Mouse (Mus musculus) kidney, postnatal 25 days (tissue): ENCODE measurements around the gene Tgif1.

Source experiments
- DNase-seq, 2 experiments: peaks; one replicate each; pipeline ENCODE4 v3.0.0; 2021; ENCODE audit warnings: mixed read lengths in 2 of 2

The Tgif1 gene

DNA sequence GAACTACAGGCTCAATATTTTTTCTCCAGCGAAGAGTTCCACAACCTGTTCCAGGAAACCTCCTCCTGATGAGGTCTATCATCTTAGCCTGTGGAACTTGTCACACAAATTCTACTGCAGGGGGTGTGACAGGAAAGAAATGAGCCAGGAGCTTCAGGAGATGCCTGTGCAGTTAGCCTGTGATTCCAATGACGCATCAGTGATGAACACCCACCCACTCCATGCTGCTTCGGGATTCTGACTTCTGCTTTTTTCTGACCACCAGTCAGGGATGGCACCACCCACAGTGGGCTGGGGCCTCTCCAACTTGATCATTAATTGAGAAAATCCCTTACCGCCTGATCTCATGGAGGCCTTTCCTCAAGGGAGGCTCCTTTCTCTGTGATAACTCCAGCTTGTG lies 54.1 kb downstream of the Tgif1 start:
- DNase-seq: no peak

DNA sequence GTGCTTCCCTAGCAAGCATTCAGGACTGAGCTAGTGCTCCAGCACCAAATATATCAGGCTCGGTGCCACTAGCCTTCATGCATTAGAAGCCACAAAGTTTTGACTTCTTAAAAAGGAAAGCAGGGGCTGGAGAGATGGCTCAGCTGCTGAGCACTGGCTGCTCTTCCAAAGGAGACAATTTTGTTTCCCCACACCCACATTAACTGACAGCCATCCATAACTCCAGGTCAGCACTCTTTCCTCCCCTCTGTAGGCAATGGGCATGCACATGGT lies 55.6 kb downstream of the Tgif1 start:
- no peak for DNase-seq

DNA sequence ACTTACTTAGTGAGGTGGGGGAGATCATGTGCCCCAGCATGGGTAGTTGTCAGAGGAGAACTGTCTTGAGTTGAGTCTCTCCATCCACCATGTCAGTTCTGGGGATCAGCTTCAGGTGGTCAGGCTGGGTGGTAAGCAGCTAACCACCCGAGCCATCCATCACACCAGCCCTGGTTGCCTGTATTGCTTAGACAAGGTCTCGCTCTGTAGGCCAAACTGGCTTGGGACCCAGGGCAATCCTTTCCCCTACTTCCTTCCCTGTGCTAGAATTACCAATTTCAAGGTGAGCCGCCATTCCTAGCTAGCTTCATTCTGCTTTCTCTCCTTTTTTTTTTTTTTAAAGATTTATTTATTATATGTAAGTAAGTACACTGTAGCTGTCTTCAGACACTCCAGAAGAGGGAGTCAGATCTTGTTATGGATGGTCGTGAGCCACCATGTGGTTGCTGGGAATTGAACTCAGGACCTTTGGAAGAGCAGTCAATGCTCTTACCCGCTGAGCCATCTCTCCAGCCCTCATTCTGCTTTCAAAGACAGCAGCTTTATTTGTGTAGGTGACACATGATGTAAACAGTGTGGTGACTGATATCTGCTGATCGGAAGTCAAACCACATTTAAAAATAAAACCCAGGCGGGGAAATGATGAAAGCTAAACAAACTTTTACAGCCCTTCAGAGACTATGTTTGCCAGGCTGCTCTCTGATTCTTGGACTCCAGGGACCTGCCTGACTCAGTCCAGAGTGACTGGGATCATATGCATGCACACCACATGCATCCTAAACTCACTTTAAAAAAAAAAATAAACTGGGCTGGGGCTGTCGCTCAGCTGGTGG lies 56.2 kb downstream of the Tgif1 start:
- DNase-seq: no peak

DNA sequence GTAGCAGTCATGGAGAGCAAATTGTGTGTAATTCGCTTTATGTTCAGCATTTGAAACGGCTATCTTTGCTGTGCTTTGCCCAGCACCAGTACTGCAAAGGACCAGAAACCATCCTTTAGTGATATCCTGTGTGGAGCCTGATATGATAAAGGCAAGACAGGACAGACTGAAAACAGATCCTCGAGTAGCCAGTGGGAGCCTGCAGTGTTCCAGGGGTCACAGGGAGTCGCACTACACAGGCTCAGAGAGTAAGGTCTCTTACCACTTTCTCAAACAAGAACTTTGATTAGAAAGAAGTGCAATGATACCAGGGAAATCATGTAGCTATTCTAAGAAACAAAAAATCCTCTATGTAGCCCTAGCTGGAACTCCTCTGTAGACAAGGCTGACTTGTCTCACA lies 58.1 kb downstream of the Tgif1 start:
- no peak for DNase-seq

DNA sequence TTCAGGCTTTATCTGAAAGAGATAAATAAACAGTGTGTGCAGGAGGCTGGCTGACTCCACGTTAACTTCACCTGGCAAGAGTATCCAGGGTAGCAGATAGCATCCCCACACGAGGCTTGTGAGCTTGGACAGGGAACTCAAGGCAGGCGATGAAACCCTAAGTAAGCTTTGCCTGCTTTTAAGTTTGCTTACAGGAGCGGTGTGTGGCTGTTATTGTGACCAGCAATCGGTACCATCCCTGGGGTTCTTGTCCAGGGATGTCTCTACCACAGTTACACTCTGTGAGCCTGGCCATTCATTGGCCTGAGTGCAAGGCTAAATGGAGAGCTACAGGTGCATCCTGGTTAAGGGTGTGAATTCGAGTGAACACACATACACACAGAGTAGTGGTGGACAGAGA lies 58.6 kb downstream of the Tgif1 start:
- DNase-seq: no peak

DNA sequence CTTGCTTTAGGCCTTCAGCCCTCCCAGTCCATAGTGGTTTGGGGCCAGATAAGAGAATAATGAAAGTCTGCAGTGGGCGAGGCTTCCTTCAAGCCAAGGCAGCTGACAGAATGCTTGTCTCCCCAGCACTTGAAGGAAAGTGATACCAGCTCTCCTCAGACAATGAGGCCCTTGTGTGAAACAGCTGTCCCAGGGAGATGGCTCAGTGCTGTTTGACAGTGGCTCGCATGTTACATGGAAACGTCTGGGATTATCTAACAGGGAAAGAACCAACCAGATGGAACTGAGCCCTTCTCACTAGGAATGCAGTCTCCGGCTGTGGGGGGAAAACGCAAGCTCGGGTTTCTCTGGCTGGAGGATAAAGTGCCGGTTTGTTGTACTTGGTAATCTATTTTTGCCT lies 59.1 kb downstream of the Tgif1 start:
- DNase-seq: no peak
